Mouse (Mus musculus) layer of hippocampus, adult 18-20 months (tissue): ENCODE measurements around the gene Gsc. TPM values are rescaled to one million over a fixed set of nuclear protein-coding genes. Genes with fewer than 3 reads are reported as not detected.

Experiments used
- DNase-seq, 2 experiments: peaks; one replicate each; pipeline ENCODE4 v3.0.0; 2022; ENCODE audit warnings: low spot score in 2 of 2
- long read RNA-seq: library from polyadenylated mRNA; stranded (forward); transcript quantifications from one replicate; pipeline ENCODE4 v2.0.0, GENCODE M21; 2021
- total RNA-seq, 2 experiments: library from RNA; stranded (reverse); gene quantifications; 2 replicates each; pipeline ENCODE4 v1.2.3; 2021

The Gsc gene
- total RNA-seq: not detected
- long read RNA-seq: 0 reads

DNA sequence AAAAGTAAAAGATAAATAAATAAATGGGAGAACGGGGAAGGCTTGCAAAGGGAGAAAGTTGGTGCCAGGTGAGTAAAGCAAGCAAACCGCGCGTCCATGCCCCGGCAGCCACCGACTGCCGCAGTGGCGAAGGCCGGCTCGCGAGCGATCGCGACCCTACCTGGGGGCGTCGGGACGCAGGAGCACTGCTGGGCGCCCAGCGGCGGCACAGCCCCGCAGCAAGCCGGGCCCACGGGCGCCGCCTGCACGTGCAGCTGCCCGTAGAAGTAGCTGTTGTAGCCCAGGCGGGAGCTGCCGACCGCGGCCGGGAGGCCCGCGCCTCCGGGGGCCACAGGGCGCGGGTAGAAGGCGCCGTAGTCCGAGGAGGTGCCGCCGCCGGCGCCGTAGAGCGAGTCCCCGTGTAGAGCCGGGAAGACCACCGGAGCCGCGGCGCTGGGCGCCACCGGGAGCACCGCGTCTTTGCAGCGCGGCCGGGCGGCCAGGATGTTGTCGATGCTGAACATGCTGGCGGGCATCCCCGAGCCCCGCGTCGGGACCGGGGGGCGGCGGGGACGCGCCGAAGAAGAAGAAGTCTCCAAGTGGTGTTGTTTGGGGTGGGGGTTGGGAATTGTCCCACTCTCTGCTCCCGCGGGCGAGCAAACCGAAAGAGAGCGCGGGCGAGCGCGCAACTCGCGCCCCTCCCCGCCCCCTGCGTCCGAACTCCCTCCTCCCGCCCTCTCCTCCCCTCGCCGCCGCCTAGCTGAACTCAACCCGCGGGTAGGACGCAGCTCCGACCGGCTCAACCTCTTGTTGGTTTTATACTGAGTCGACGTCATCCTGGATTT, at the start of gene Gsc:
TSS of gene Gsc (minus strand) at position 730 of the 824 bp plus-strand sequence.
- no peak for DNase-seq

- DNase-seq: no peak
These were observed 46.6 kb upstream of the Gsc start for GRCm38 (mm10) chr12:104519721-104520120.

GRCm38 (mm10) chr12:104507911-104508310, 34.8 kb upstream of the Gsc start:
- DNase-seq: no peak

DNA sequence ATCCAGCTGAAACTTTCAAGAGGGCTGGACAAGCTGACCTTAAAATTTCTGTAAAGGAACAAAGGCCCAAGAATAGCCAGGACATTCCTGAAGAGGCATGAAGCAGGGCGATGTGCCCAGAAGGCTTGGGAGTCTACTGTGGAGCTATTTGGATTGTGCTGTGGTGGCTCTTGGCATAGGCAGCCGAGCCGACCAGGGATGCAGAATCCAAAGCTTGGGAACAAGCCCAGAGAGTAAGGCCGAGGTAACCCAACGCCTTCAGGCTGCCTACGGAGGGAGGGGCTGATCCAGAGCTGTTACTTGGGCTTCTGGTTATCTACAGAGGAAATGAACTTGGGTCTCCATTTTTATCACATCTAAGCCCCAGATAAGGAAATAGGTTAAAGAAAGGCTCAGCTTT, 18.9 kb upstream of the Gsc start:
- peak in 1 of 2 experiments; percentile 25 for DNase-seq

GRCm38 (mm10) chr12:104486205-104486604, 13.1 kb upstream of the Gsc start:
- no peak for DNase-seq

- no peak for DNase-seq
These were observed 12.0 kb upstream of the Gsc start for GRCm38 (mm10) chr12:104485161-104485560.

GRCm38 (mm10) chr12:104481007-104481406, 7.9 kb upstream of the Gsc start:
- DNase-seq: no peak

GRCm38 (mm10) chr12:104478193-104478592, 5.1 kb upstream of the Gsc start:
- DNase-seq: no peak

DNA sequence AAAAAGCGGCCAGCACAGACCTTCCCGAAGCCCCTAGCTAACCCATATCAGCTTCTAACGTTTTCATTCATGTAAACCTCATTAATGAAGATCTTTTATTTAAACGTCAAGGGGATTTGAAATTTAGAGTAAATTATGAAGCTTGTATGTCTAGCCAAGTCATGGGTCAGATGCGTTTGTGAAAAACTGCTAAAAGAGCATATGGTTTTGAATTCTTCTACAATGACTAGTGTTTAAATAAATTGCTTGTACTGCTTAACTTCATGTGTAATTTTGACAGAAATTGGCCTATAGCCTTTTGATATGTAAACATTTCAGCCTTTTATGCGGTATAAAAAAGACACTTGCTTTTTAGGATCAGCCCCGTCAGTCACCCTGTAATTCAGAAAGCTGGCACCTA, 4.4 kb upstream of the Gsc start:
- DNase-seq: no peak

GRCm38 (mm10) chr12:104477066-104477465, 3.9 kb upstream of the Gsc start:
- no peak for DNase-seq

- DNase-seq: no peak
These were observed 2.8 kb upstream of the Gsc start for GRCm38 (mm10) chr12:104475946-104476345.

- no peak for DNase-seq
These were observed 2.0 kb upstream of the Gsc start for GRCm38 (mm10) chr12:104474881-104475740.

GRCm38 (mm10) chr12:104474191-104474871, 1.2 kb upstream of the Gsc start:
- DNase-seq: no peak

DNA sequence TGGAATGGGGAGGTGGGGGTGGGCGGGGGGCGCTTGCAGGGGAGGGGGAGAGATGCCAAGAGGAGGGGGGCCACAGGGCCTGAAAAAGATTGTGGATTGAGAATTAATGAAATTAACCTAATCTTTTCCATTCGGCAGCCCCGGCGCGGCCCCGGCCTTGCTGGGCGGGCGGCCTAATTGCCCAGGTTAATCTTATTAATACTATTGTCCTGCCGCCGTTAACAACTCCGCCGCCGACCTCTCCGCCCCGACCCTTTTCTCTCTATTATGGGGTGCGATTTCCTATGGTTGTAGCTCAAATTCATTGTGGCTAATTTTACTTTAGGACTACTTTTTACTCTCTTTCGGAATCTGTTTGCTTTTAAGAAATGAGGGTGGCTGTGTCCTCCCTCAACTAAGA, 362 bp upstream of the Gsc start:
- DNase-seq: no peak

DNA sequence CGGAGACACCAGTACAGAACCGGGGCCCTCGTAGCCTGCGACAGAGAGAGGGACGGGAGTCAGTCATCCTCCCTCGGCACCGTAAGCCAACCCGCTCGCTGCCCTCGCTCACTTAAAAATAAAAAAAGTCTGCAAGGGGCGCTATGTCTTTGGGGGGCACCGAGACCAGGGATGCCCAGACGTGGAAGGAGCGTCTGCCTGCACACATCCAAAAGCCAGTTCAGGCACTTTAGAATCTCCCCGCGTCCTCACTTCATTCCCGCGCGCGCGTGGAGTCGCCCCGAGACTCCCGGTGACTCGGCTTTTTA, 958 bp downstream of the Gsc start:
- DNase-seq: no peak

- DNase-seq: no peak
These were observed 1.5 kb downstream of the Gsc start for GRCm38 (mm10) chr12:104471351-104472217.

DNA sequence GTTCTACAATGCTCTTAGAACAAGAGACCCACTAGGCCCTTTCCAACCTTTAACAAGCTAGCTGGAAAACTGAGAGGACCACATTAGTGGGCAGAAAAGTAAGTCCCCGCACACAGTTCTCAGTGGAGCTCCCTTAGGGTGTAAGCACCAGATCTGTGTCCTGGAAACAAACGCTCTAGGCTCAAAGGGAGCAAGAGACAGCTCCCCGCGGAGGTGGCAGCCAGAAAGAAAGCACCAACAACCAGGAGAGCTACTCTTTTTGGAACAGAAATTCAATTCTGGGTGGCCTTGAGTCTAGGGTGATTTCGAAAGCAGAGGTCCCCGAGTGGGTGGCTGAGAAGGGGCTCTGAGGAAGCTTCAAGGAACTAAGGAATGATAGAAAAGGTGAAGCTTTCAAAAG, 2.5 kb downstream of the Gsc start:
- no peak for DNase-seq

- no peak for DNase-seq
These were observed 4.3 kb downstream of the Gsc start for GRCm38 (mm10) chr12:104468783-104469182.

GRCm38 (mm10) chr12:104467372-104467771, 5.8 kb downstream of the Gsc start:
- DNase-seq: no peak

DNA sequence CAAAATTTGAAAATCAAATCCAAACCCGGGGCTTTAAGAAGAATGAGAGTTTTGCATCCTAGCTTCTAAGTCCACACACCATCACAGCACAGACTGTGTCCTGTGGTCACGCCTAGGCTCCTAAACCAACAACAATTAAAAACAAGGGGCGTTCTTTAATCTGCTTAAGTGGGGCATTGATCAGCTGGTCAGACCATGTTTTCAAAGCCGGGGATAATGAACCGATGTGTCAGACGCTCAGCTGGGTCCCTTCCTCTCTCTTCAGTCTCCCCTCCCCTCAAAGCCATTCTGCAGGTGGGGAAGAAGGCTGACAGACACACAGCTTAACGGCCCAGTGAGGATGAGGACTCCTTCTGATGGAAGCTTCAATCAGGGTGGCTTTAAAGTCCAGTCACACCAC, 6.2 kb downstream of the Gsc start:
- no peak for DNase-seq

- no peak for DNase-seq
These were observed 11.8 kb downstream of the Gsc start for GRCm38 (mm10) chr12:104461372-104461771.
